Mouse (Mus musculus) G1E (cell line): Measurements from ENCODE around the gene Fam184b. TPM values are rescaled to one million over a fixed set of nuclear protein-coding genes. Genes with fewer than 3 reads are reported as not detected.

ENCODE experiments used
- ATAC-seq: 2 replicates; pipeline ENCODE4 v1.8.0; 2016; ENCODE audit warnings: mild to moderate bottlenecking; ENCODE audit not compliant: insufficient number of reproducible peaks, poor library complexity, low FRiP score, severe bottlenecking; ENCODE audit errors: extremely low read depth
- DNase-seq: peaks from one replicate; pipeline ENCODE4 v3.0.0; 2012; ENCODE audit warnings: low spot score
- H3K27me3 ChIP-seq: 2 replicates; pipeline ENCODE4 v1.6.1; 2012; ENCODE audit warnings: mild to moderate bottlenecking, low read length, inconsistent platforms; ENCODE audit not compliant: insufficient read depth
- H3K36me3 ChIP-seq: replicated peaks from 2 replicates; pipeline ENCODE3; 2012; ENCODE audit warnings: mild to moderate bottlenecking, inconsistent platforms
- H3K4me1 ChIP-seq: 2 replicates; pipeline ENCODE4 v1.6.1; 2012; ENCODE audit warnings: low read depth, low read length, inconsistent platforms, mixed read lengths; ENCODE audit not compliant: insufficient read depth
- H3K4me3 ChIP-seq: 2 replicates; pipeline ENCODE4 v1.5.1; 2012; ENCODE audit warnings: low read depth, mild to moderate bottlenecking, inconsistent platforms, low read length, moderate library complexity, mixed read lengths
- H3K9me3 ChIP-seq: replicated peaks from 2 replicates; pipeline ENCODE4 v1.6.1; 2012; ENCODE audit warnings: inconsistent platforms
- CTCF ChIP-seq: IDR thresholded peaks from 2 replicates; pipeline ENCODE4 v1.5.1; 2012; ENCODE audit warnings: low read depth, low read length, inconsistent platforms, mixed read lengths
- GATA1 ChIP-seq: IDR thresholded peaks from 2 replicates; pipeline ENCODE4 v1.6.1; 2012; ENCODE audit warnings: borderline replicate concordance, low read length, inconsistent platforms, mixed read lengths
- GATA2 ChIP-seq: IDR thresholded peaks from 2 replicates; pipeline ENCODE4 v1.6.1; 2012; ENCODE audit warnings: low read depth, low read length, inconsistent platforms, borderline replicate concordance
- POLR2AphosphoS5 ChIP-seq: IDR thresholded peaks from 2 replicates; pipeline ENCODE4 v1.6.1; 2012; ENCODE audit warnings: low read depth, low read length, inconsistent platforms; ENCODE audit not compliant: insufficient replicate concordance
- TAL1 ChIP-seq: conservative IDR thresholded peaks from 2 replicates; pipeline ENCODE4 v1.6.1; 2012; ENCODE audit warnings: low read depth, low read length, inconsistent platforms, mixed read lengths
- polyA plus RNA-seq: library from polyadenylated mRNA; stranded (reverse); fragments of >175 nt; gene quantifications from 2 replicates; pipeline ENCODE4 v1.2.3, GENCODE M21; 2012
- total RNA-seq, 2 experiments: library from RNA; stranded (forward) in 1 of 2; stranded (reverse) in 1 of 2; fragments of 200-1000 nt in 1 of 2; fragments of >200 nt in 1 of 2; fragmentation: Nextera tagmentation in 1 of 2; gene quantifications; 2 replicates each; pipeline ENCODE4 v1.2.3; 2014 to 2017

Gene Fam184b
- total and polyA plus RNA-seq, 3 experiments = 0.05 TPM; not detected in 2

GRCm38 (mm10) chr5:45627771-45628170 lies 11.6 kb downstream of the Fam184b start:
- TF ChIP-seq GATA2 (no peak), TAL1 (no peak), CTCF (no peak), POLR2AphosphoS5 (no peak), GATA1 (no peak)
- Histone ChIP-seq H3K9me3 (peaks cover 5% of the 10 kb centered on the region; the same call in 1 of the 2 replicates), H3K4me1 (no peaks in the 10 kb centered on the region), H3K4me3 (no peak overlapping the region), H3K27me3 (no peaks in the 10 kb centered on the region), H3K36me3 (no peaks in the 10 kb centered on the region)
- DNase-seq (no peak), ATAC-seq (no peak)

GRCm38 (mm10) chr5:45621511-45621910 lies 17.9 kb downstream of the Fam184b start:
- Histone ChIP-seq H3K27me3 (peaks cover 6% of the 10 kb centered on the region; the same call in 1 of the 2 replicates), H3K36me3 (no peaks in the 10 kb centered on the region), H3K4me3 (no peak overlapping the region), H3K4me1 (no peaks in the 10 kb centered on the region), H3K9me3 (peaks cover 5% of the 10 kb centered on the region; the same call in 1 of the 2 replicates)
- ATAC-seq (no peak), DNase-seq (no peak)
- no peak for TF ChIP-seq POLR2AphosphoS5
- TF ChIP-seq GATA1 = no peak
- no peak for TF ChIP-seq TAL1
- no peak for TF ChIP-seq GATA2
- no peak for TF ChIP-seq CTCF

DNA sequence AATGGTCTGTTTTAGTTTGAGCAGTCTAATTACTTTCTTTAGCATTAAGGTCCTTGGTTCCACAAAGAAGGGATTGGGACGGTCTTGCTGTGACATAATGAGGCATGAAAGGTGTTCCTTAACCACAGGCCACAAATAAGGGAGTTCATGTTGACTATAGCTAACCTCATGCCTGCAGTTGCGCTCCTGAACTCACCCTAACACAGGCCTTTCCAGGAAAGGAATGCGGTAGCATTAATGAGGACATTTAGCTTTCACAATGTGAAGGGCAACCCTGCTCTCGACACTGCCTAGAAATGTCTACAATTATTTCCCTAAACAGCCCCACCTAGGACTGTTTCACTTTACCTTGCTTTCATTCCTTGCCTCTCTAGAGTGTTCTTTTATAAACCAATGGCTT lies 40.4 kb downstream of the Fam184b start:
- no peaks in the 10 kb centered on the region; the same call in 1 of the 2 replicates for H3K27me3 ChIP-seq
- H3K4me1 ChIP-seq = no peaks in the 10 kb centered on the region
- no peaks in the 10 kb centered on the region for H3K9me3 ChIP-seq
- ATAC-seq (no peak), DNase-seq (no peak)
- TF ChIP-seq POLR2AphosphoS5 (no peak), TAL1 (no peak), GATA1 (no peak), CTCF (no peak), GATA2 (no peak)
- no peaks in the 10 kb centered on the region for H3K36me3 ChIP-seq
- no peak overlapping the region for H3K4me3 ChIP-seq

DNA sequence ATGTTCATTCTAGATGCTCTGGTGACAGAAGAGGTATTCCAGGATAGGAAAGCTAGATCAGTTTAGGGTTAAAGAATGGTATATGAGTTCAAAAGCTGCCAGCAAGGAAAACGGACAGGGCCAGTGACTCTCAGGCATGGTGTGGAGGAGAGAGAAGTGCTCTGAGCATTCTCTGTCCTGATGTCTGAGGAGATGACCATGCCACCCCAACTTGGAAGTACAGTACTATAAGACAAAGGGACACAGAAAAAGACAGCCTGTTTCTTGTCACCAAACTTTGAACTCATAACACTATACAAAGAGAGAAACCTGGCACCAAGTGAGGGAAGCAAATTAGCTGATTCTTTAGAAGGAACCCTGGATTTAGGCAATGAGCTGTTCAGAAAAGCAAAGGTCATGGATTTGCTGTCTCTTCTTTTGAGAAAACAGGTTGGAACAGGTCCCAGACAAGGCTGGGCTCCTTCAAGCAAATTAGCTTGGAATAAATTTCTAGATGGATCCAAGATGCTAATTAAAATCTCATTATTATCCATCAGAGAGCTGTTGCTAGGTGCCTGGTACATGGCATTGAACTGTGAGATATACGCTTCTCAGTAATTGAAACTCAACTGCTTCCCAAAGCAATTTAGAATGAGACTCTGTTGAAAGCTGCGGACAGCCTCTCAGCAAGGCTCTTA lies 43.9 kb downstream of the Fam184b start:
- DNase-seq (no peak), ATAC-seq (no peak)
- no peaks in the 10 kb centered on the region for H3K36me3 ChIP-seq

GRCm38 (mm10) chr5:45593276-45593675 lies 46.1 kb downstream of the Fam184b start:
- no peaks in the 10 kb centered on the region for H3K4me1 ChIP-seq
- DNase-seq (no peak), ATAC-seq (no peak)
- no peaks in the 10 kb centered on the region for H3K9me3 ChIP-seq
- H3K4me3 ChIP-seq = no peak overlapping the region
- H3K27me3 ChIP-seq = peaks cover 2% of the 10 kb centered on the region; the same call in 1 of the 2 replicates
- TF ChIP-seq POLR2AphosphoS5 (no peak), TAL1 (no peak), CTCF (no peak), GATA2 (no peak), GATA1 (no peak)
- H3K36me3 ChIP-seq = no peaks in the 10 kb centered on the region

More for the DNA sequence above, 43.9 kb downstream of the Fam184b start:
- Histone ChIP-seq H3K4me3 (no peak overlapping the region), H3K27me3 (peaks cover 2% of the 10 kb centered on the region; the same call in 1 of the 2 replicates), H3K9me3 (no peaks in the 10 kb centered on the region), H3K4me1 (no peaks in the 10 kb centered on the region)
- TF ChIP-seq GATA1 (no peak), GATA2 (no peak), CTCF (no peak), TAL1 (no peak), POLR2AphosphoS5 (no peak)

GRCm38 (mm10) chr5:45590094-45590493 lies 49.3 kb downstream of the Fam184b start:
- TF ChIP-seq CTCF (no peak), POLR2AphosphoS5 (no peak), GATA2 (no peak)
- H3K4me1 ChIP-seq = no peaks in the 10 kb centered on the region
- ATAC-seq = no peak
- no peak for DNase-seq
- H3K27me3 ChIP-seq = peaks cover 2% of the 10 kb centered on the region; the same call in 1 of the 2 replicates
- no peaks in the 10 kb centered on the region for H3K36me3 ChIP-seq
- H3K9me3 ChIP-seq = no peaks in the 10 kb centered on the region
- H3K4me3 ChIP-seq = no peak overlapping the region

DNA sequence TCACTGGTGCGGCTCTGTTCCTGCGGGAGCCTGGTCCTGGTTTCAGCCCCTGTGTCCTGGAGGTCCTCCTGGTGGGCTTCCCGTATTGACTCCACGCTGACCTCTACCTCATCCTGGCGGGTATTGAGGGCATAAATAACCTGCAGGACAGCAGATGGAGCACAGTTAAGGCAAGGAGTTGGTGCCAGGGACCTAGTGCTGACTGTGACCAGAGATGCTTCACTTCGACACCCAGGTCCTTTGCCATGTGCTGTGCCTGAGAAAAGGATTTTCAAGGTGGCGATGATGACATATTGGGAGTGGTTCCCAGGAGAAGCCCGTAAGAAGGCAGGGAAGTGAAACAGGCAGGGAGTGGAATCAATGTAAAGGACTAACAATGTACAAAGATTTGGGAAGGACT lies 54.8 kb downstream of the Fam184b start:
- TF ChIP-seq POLR2AphosphoS5 (no peak), GATA2 (no peak), CTCF (no peak), TAL1 (no peak), GATA1 (no peak)
- Histone ChIP-seq H3K4me1 (no peaks in the 10 kb centered on the region), H3K27me3 (no peaks in the 10 kb centered on the region; the same call in 1 of the 2 replicates), H3K9me3 (no peaks in the 10 kb centered on the region), H3K36me3 (no peaks in the 10 kb centered on the region), H3K4me3 (no peak overlapping the region)
- DNase-seq (no peak), ATAC-seq (no peak)
